Mouse (Mus musculus) liver, adult 2 months (tissue): ENCODE results near the gene Cabin1. TPM values are rescaled to one million over a fixed set of nuclear protein-coding genes. Genes with fewer than 3 reads are reported as not detected.

Source experiments
- DNase-seq: peaks from one replicate; pipeline ENCODE4 v3.0.0-alpha.2; 2011; ENCODE audit warnings: low read depth, low spot score; ENCODE audit errors: extremely low read depth
- H3K27ac ChIP-seq: fragments of 200-500 bp; replicated peaks from 2 replicates; pipeline ENCODE4 v1.5.1; 2012; ENCODE audit warnings: low read depth, mild to moderate bottlenecking, control low read depth, inconsistent platforms, low read length; ENCODE audit not compliant: insufficient read depth
- H3K27me3 ChIP-seq: fragments of 200-500 bp; 2 replicates; pipeline ENCODE4 v1.6.1; 2012; ENCODE audit warnings: mild to moderate bottlenecking, moderate library complexity, low read length, inconsistent platforms; ENCODE audit not compliant: control insufficient read depth, insufficient read depth
- H3K36me3 ChIP-seq: fragments of 200-500 bp; 2 replicates; pipeline ENCODE4 v1.6.1; 2012; ENCODE audit warnings: low read length, inconsistent platforms; ENCODE audit not compliant: control insufficient read depth, insufficient read depth
- H3K4me1 ChIP-seq: fragments of 200-500 bp; 2 replicates; pipeline ENCODE4 v1.6.1; 2011; ENCODE audit warnings: low read length; ENCODE audit not compliant: control insufficient read depth, insufficient read depth
- H3K4me3 ChIP-seq: fragments of 200-500 bp; 2 replicates; pipeline ENCODE4 v1.5.1; 2011; ENCODE audit warnings: low read depth, mild to moderate bottlenecking, control low read depth, low read length, moderate library complexity; ENCODE audit not compliant: insufficient read depth
- H3K79me2 ChIP-seq: fragments of 200-500 bp; 2 replicates; pipeline ENCODE4 v1.6.1; 2012; ENCODE audit warnings: inconsistent platforms, mild to moderate bottlenecking, low read length, moderate library complexity; ENCODE audit not compliant: control insufficient read depth, insufficient read depth
- H3K9ac ChIP-seq: fragments of 200-500 bp; 2 replicates; pipeline ENCODE4 v1.6.1; 2012; ENCODE audit warnings: low read depth, mild to moderate bottlenecking, control low read depth, inconsistent platforms, low read length
- CTCF ChIP-seq: fragments of 200-500 bp; IDR thresholded peaks from 2 replicates; pipeline ENCODE4 v1.5.1; 2011; ENCODE audit warnings: low read depth, low read length, control low read depth
- POLR2A ChIP-seq: fragments of 200-500 bp; IDR thresholded peaks from 2 replicates; pipeline ENCODE4 v1.6.1; 2011; ENCODE audit warnings: low read length, control low read depth; ENCODE audit not compliant: insufficient read depth; ENCODE audit errors: extremely low read depth
- WGBS: fragments of 180-500 bp; shearing (Covaris S2); methylation state at CpG from one replicate; pipeline ENCODE4 v1.1.7; 2018; 5-methylcytosine and 5-hydroxymethylcytosine counted together
- polyA plus RNA-seq: library from polyadenylated mRNA; depleted of rRNA; stranded (reverse); fragments of >200 nt; gene quantifications from 2 replicates; pipeline ENCODE4 v1.2.3, GENCODE M21; 2012
- total RNA-seq: library from RNA; depleted of rRNA; stranded (reverse); fragments of >200 nt; gene quantifications from 2 replicates; pipeline ENCODE4 v1.2.3, GENCODE M21; 2014

The Cabin1 gene
- total and polyA plus RNA-seq, 2 experiments = 7.7 to 7.8 TPM

GRCm38 (mm10) chr10:75703504-75703903 lies 60.6 kb downstream of the Cabin1 start:
- no peak for TF ChIP-seq CTCF
- TF ChIP-seq POLR2A = no peak
- Histone ChIP-seq H3K36me3 (peaks cover 4% of the 10 kb centered on the region; the same call in 1 of the 2 replicates), H3K79me2 (no peaks in the 10 kb centered on the region), H3K27me3 (no peaks in the 10 kb centered on the region), H3K4me3 (no peak overlapping the region), H3K27ac (no peak overlapping the region), H3K4me1 (peaks cover 7% of the 10 kb centered on the region), H3K9ac (no peak overlapping the region)
- no peak for DNase-seq
- 78% methylated on average over 1 of the region's 1 CpGs for WGBS

GRCm38 (mm10) chr10:75702494-75702893 lies 61.6 kb downstream of the Cabin1 start:
- Histone ChIP-seq H3K4me1 (peaks cover 7% of the 10 kb centered on the region), H3K27ac (no peak overlapping the region), H3K27me3 (no peaks in the 10 kb centered on the region), H3K36me3 (peaks cover 6% of the 10 kb centered on the region; the same call in 1 of the 2 replicates), H3K79me2 (no peaks in the 10 kb centered on the region), H3K4me3 (no peak overlapping the region), H3K9ac (no peak overlapping the region)
- no peak for DNase-seq
- WGBS = 94% methylated on average over 2 of the region's 2 CpGs
- TF ChIP-seq CTCF = no peak
- no peak for TF ChIP-seq POLR2A

- no peak overlapping the region for H3K27ac ChIP-seq
- H3K4me1 ChIP-seq = peaks cover 7% of the 10 kb centered on the region
- no peaks in the 10 kb centered on the region for H3K79me2 ChIP-seq
- 92% methylated on average over 6 of the region's 6 CpGs for WGBS
- DNase-seq = no peak
- no peak overlapping the region for H3K4me3 ChIP-seq
- no peaks in the 10 kb centered on the region for H3K27me3 ChIP-seq
- no peak overlapping the region for H3K9ac ChIP-seq
- TF ChIP-seq POLR2A (no peak), CTCF (no peak)
- peaks cover 11% of the 10 kb centered on the region; the same call in 1 of the 2 replicates for H3K36me3 ChIP-seq
These were observed 62.9 kb downstream of the Cabin1 start for GRCm38 (mm10) chr10:75701280-75701679.

- Histone ChIP-seq H3K4me3 (no peak overlapping the region), H3K79me2 (no peaks in the 10 kb centered on the region), H3K27ac (no peak overlapping the region), H3K36me3 (peaks cover 11% of the 10 kb centered on the region; the same call in 1 of the 2 replicates), H3K4me1 (no peaks in the 10 kb centered on the region), H3K9ac (no peak overlapping the region), H3K27me3 (no peaks in the 10 kb centered on the region)
- TF ChIP-seq CTCF = no peak
- no peak for TF ChIP-seq POLR2A
- DNase-seq = no peak
- WGBS = 92% methylated on average over 3 of the region's 3 CpGs
These were observed 66.4 kb downstream of the Cabin1 start for GRCm38 (mm10) chr10:75697693-75698092.

- Histone ChIP-seq H3K79me2 (no peaks in the 10 kb centered on the region), H3K9ac (no peak overlapping the region), H3K27me3 (no peaks in the 10 kb centered on the region), H3K36me3 (peaks cover 14% of the 10 kb centered on the region; the same call in 1 of the 2 replicates), H3K4me1 (no peaks in the 10 kb centered on the region), H3K27ac (no peak overlapping the region), H3K4me3 (no peak overlapping the region)
- TF ChIP-seq CTCF (no peak), POLR2A (no peak)
- 93% methylated on average over 7 of the region's 7 CpGs for WGBS
- DNase-seq = no peak
These were observed 67.4 kb downstream of the Cabin1 start for GRCm38 (mm10) chr10:75696597-75697355.

GRCm38 (mm10) chr10:75695521-75695920 lies 68.6 kb downstream of the Cabin1 start:
- H3K27me3 ChIP-seq = no peaks in the 10 kb centered on the region
- H3K36me3 ChIP-seq = peaks cover 19% of the 10 kb centered on the region; the same call in 1 of the 2 replicates
- no peak overlapping the region for H3K27ac ChIP-seq
- no peak for DNase-seq
- 95% methylated on average over 2 of the region's 2 CpGs for WGBS
- no peak overlapping the region for H3K4me3 ChIP-seq
- no peak overlapping the region for H3K9ac ChIP-seq
- no peaks in the 10 kb centered on the region for H3K4me1 ChIP-seq
- TF ChIP-seq CTCF = no peak
- no peak for TF ChIP-seq POLR2A
- H3K79me2 ChIP-seq = no peaks in the 10 kb centered on the region
